Comparison of ENCODE assay signal across 27 mouse cellular contexts in the genomic region with DNA sequence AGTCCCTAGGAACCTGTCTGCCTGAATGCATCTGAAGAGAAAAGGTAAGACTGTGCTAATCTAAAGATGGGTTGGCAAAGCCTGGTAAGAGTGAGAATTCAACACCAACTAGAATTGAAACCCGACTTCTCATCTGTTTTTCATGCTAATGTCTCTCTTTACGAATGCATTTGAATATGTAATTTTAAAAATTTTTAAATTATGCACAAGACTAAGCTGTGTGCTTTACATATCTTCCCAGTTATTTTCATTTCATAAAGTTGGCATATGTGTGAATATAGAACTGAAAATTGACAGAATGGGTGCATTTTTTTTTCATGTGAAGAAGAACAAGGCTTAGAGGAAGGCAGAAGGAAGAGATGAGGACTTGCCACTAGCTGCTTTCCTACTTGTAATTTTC.
"Had no signal": no experiment of that assay in that cellular context is flagged by ENCODE, and none has a peak within 500 bp of the region (broad histone marks: within the 10 kb centered on the region; RNA-seq: fewer than 3 reads in every experiment).

No protein-coding gene starts in this region.

- H3K27ac ChIP-seq: gastrocnemius, adult 2 months; heart, embryonic 10.5 days; hindbrain, embryonic 10.5 days; hindbrain, embryonic 12.5 days; hindbrain, embryonic 14.5 days; intestine, embryonic 15.5 days; limb, embryonic 13.5 days; limb, embryonic 15.5 days; liver, embryonic 12.5 days; liver, embryonic 14.5 days had no signal

- H3K27me3 ChIP-seq: heart, embryonic 12.5 days; hindbrain, embryonic 12.5 days; intestine, embryonic 15.5 days; limb, embryonic 13.5 days; limb, embryonic 15.5 days; liver, embryonic 12.5 days had no signal

- H3K4me3 ChIP-seq: gastrocnemius, adult 2 months; heart, embryonic 10.5 days; heart, embryonic 12.5 days; hindbrain, embryonic 10.5 days; hindbrain, embryonic 12.5 days; intestine, embryonic 15.5 days; limb, embryonic 13.5 days; limb, embryonic 15.5 days; liver, embryonic 12.5 days had no signal

- H3K4me2 ChIP-seq: heart, embryonic 12.5 days; hindbrain, embryonic 12.5 days; hindbrain, embryonic 14.5 days; intestine, embryonic 15.5 days; limb, embryonic 13.5 days; limb, embryonic 15.5 days; liver, embryonic 12.5 days had no signal

- DNase-seq: gastrocnemius, adult 2 months; gastrocnemius, postnatal 10 days; gastrocnemius, postnatal 25 days; heart, adult 18-20 months; heart, postnatal 10 days; heart, postnatal 4 days; kidney, adult 18-20 months; kidney, adult 8-10 months; kidney, postnatal 10 days; kidney, postnatal 25 days; kidney, postnatal 4 days; layer of hippocampus, adult 9-11 months; layer of hippocampus, postnatal 36 days; left cerebral cortex, postnatal 4 days had no signal

- ATAC-seq: hindbrain, embryonic 16.5 days; inflammation-experienced regulatory T-cells, adult 6 months; intestine, embryonic 15.5 days; intestine, postnatal 0 days; liver, embryonic 12.5 days had no signal

- H3K9ac ChIP-seq: heart, embryonic 12.5 days; hindbrain, embryonic 12.5 days; hindbrain, embryonic 14.5 days; intestine, embryonic 15.5 days; limb, embryonic 13.5 days; limb, embryonic 15.5 days; liver, embryonic 12.5 days; liver, embryonic 14.5 days had no signal

- H3K4me1 ChIP-seq: heart, embryonic 10.5 days; hindbrain, embryonic 10.5 days; hindbrain, embryonic 12.5 days; intestine, embryonic 15.5 days; limb, embryonic 13.5 days; limb, embryonic 15.5 days; liver, embryonic 12.5 days had no signal

- H3K9me3 ChIP-seq: heart, embryonic 10.5 days; heart, embryonic 12.5 days; hindbrain, embryonic 10.5 days; hindbrain, embryonic 12.5 days; intestine, embryonic 15.5 days; limb, embryonic 13.5 days; limb, embryonic 15.5 days; liver, embryonic 12.5 days had no signal

- H3K36me3 ChIP-seq: heart, embryonic 10.5 days; heart, embryonic 12.5 days; hindbrain, embryonic 10.5 days; hindbrain, embryonic 12.5 days; intestine, embryonic 15.5 days; limb, embryonic 13.5 days; limb, embryonic 15.5 days; liver, embryonic 12.5 days had no signal
